Mouse (Mus musculus) forebrain, embryonic 11.5 days (tissue): ENCODE data around the gene Fndc3b. TPM values are rescaled to one million over a fixed set of nuclear protein-coding genes. Genes with fewer than 3 reads are reported as not detected.

Experiments used
- ATAC-seq: fragments of 200-750 bp; cut with Nextera tagmentation; replicated peaks from 2 replicates; pipeline ENCODE4 v1.8.0; 2017; ENCODE audit warnings: moderate TSS enrichment; ENCODE audit not compliant: low FRiP score
- DNase-seq: peaks from one replicate; pipeline ENCODE4 v3.0.0-alpha.2; 2017; ENCODE audit warnings: low spot score
- H3K27ac ChIP-seq: fragments of 300-500 bp; sonication (generic); 2 replicates; pipeline ENCODE4 v1.5.1; 2014; ENCODE audit warnings: low read depth, low read length
- H3K27me3 ChIP-seq: fragments of 300-500 bp; sonication (generic); 2 replicates; pipeline ENCODE4 v1.6.1; 2014; ENCODE audit warnings: mild to moderate bottlenecking, low read length, mixed read lengths; ENCODE audit not compliant: control insufficient read depth, insufficient read depth
- H3K36me3 ChIP-seq: fragments of 300-500 bp; sonication (generic); 2 replicates; pipeline ENCODE4 v1.6.1; 2014; ENCODE audit warnings: mild to moderate bottlenecking, low read length, moderate library complexity, mixed read lengths; ENCODE audit not compliant: control insufficient read depth, insufficient read depth
- H3K4me1 ChIP-seq: fragments of 300-500 bp; sonication (generic); replicated peaks from 2 replicates; pipeline ENCODE4 v1.6.1; 2014; ENCODE audit warnings: low read length, mixed read lengths; ENCODE audit not compliant: control insufficient read depth, insufficient read depth
- H3K4me2 ChIP-seq: fragments of 300-500 bp; sonication (generic); 2 replicates; pipeline ENCODE4 v1.6.1; 2014; ENCODE audit warnings: low read depth, mild to moderate bottlenecking, low read length, moderate library complexity, mixed read lengths; ENCODE audit not compliant: severe bottlenecking
- H3K4me3 ChIP-seq: fragments of 300-500 bp; sonication (generic); 2 replicates; pipeline ENCODE4 v1.5.1; 2014; ENCODE audit warnings: low read depth, low read length
- H3K9ac ChIP-seq: fragments of 300-500 bp; sonication (generic); 2 replicates; pipeline ENCODE4 v1.6.1; 2014; ENCODE audit warnings: low read length
- H3K9me3 ChIP-seq: fragments of 300-500 bp; sonication (generic); 2 replicates; pipeline ENCODE4 v1.6.1; 2016; ENCODE audit warnings: low read length, mixed read lengths; ENCODE audit not compliant: control insufficient read depth
- WGBS: fragments of 180-500 bp; shearing (Covaris S2); extraction: QIAGEN DNeasy Blood & Tissue Kit; methylation state at CpG from one replicate; pipeline ENCODE4 v1.1.7; 2014; 5-methylcytosine and 5-hydroxymethylcytosine counted together
- polyA plus RNA-seq: library from polyadenylated mRNA; unstranded; fragments of >200 nt; fragmentation: Nextera tagmentation; extraction: Ambion mirVana; gene quantifications from 2 replicates; pipeline ENCODE4 v1.2.1, GENCODE M21; 2014

Fndc3b gene
- polyA plus RNA-seq, 1 experiment from 2014 or later = 11.3 TPM

- H3K9me3 ChIP-seq = no peaks in the 10 kb centered on the region
- H3K4me1 ChIP-seq = no peaks in the 10 kb centered on the region
- no peaks in the 10 kb centered on the region for H3K27me3 ChIP-seq
- no peak overlapping the region for H3K27ac ChIP-seq
- no peak overlapping the region for H3K9ac ChIP-seq
- 91% methylated on average over 4 of the region's 4 CpGs for WGBS
- ATAC-seq = no peak
- no peak overlapping the region for H3K4me2 ChIP-seq
- no peaks in the 10 kb centered on the region for H3K36me3 ChIP-seq
- no peak overlapping the region for H3K4me3 ChIP-seq
- no peak for DNase-seq
These were observed 145.8 kb downstream of the Fndc3b start for GRCm38 (mm10) chr3:27565314-27565713.

- no peak overlapping the region for H3K4me3 ChIP-seq
- no peaks in the 10 kb centered on the region for H3K4me1 ChIP-seq
- WGBS = 92% methylated on average over 5 of the region's 5 CpGs
- no peak overlapping the region for H3K27ac ChIP-seq
- no peaks in the 10 kb centered on the region for H3K36me3 ChIP-seq
- no peaks in the 10 kb centered on the region for H3K9me3 ChIP-seq
- no peak for DNase-seq
- H3K9ac ChIP-seq = no peak overlapping the region
- no peaks in the 10 kb centered on the region for H3K27me3 ChIP-seq
- H3K4me2 ChIP-seq = no peak overlapping the region
- ATAC-seq = no peak
These were observed 148.0 kb downstream of the Fndc3b start for GRCm38 (mm10) chr3:27563047-27563624.

GRCm38 (mm10) chr3:27562476-27562875 is 148.6 kb downstream of the Fndc3b start:
- Histone ChIP-seq H3K9ac (no peak overlapping the region), H3K36me3 (no peaks in the 10 kb centered on the region), H3K27ac (no peak overlapping the region), H3K4me3 (no peak overlapping the region), H3K9me3 (no peaks in the 10 kb centered on the region), H3K4me1 (no peaks in the 10 kb centered on the region), H3K4me2 (no peak overlapping the region), H3K27me3 (no peaks in the 10 kb centered on the region)
- 96% methylated on average over 3 of the region's 3 CpGs for WGBS
- DNase-seq (no peak), ATAC-seq (no peak)

- Histone ChIP-seq H3K9me3 (no peaks in the 10 kb centered on the region), H3K4me2 (no peak overlapping the region), H3K27me3 (no peaks in the 10 kb centered on the region), H3K9ac (no peak overlapping the region), H3K4me3 (no peak overlapping the region), H3K27ac (no peak overlapping the region), H3K36me3 (no peaks in the 10 kb centered on the region), H3K4me1 (no peaks in the 10 kb centered on the region)
- DNase-seq = no peak
- ATAC-seq = no peak
- 88% methylated on average over 2 of the region's 2 CpGs for WGBS
These were observed 149.2 kb downstream of the Fndc3b start for GRCm38 (mm10) chr3:27561921-27562320.

GRCm38 (mm10) chr3:27559316-27559715 is 151.8 kb downstream of the Fndc3b start:
- 89% methylated on average over 4 of the region's 4 CpGs for WGBS
- Histone ChIP-seq H3K36me3 (no peaks in the 10 kb centered on the region), H3K9ac (no peak overlapping the region), H3K27me3 (no peaks in the 10 kb centered on the region), H3K27ac (no peak overlapping the region), H3K4me3 (no peak overlapping the region), H3K4me1 (no peaks in the 10 kb centered on the region), H3K4me2 (no peak overlapping the region), H3K9me3 (no peaks in the 10 kb centered on the region)
- ATAC-seq (no peak), DNase-seq (no peak)

- H3K27ac ChIP-seq = no peak overlapping the region
- H3K9me3 ChIP-seq = no peaks in the 10 kb centered on the region
- DNase-seq = no peak
- ATAC-seq = no peak
- 90% methylated on average over 4 of the region's 4 CpGs for WGBS
- H3K9ac ChIP-seq = no peak overlapping the region
- H3K4me3 ChIP-seq = no peak overlapping the region
- H3K36me3 ChIP-seq = no peaks in the 10 kb centered on the region
- no peaks in the 10 kb centered on the region for H3K27me3 ChIP-seq
- no peak overlapping the region for H3K4me2 ChIP-seq
- H3K4me1 ChIP-seq = no peaks in the 10 kb centered on the region
These were observed 153.8 kb downstream of the Fndc3b start for GRCm38 (mm10) chr3:27557100-27558004.

- H3K27me3 ChIP-seq = no peaks in the 10 kb centered on the region
- ATAC-seq = no peak
- H3K4me1 ChIP-seq = no peaks in the 10 kb centered on the region
- no peak overlapping the region for H3K4me3 ChIP-seq
- WGBS = 90% methylated on average over 3 of the region's 3 CpGs
- no peak overlapping the region for H3K27ac ChIP-seq
- no peak overlapping the region for H3K4me2 ChIP-seq
- H3K9me3 ChIP-seq = no peaks in the 10 kb centered on the region
- DNase-seq = no peak
- H3K9ac ChIP-seq = no peak overlapping the region
- H3K36me3 ChIP-seq = no peaks in the 10 kb centered on the region
These were observed 155.6 kb downstream of the Fndc3b start for GRCm38 (mm10) chr3:27555401-27555940.

GRCm38 (mm10) chr3:27554325-27554724 is 156.8 kb downstream of the Fndc3b start:
- no peak overlapping the region for H3K9ac ChIP-seq
- no peak overlapping the region for H3K4me3 ChIP-seq
- no peak overlapping the region for H3K4me2 ChIP-seq
- H3K36me3 ChIP-seq = no peaks in the 10 kb centered on the region
- no peaks in the 10 kb centered on the region for H3K27me3 ChIP-seq
- no peaks in the 10 kb centered on the region for H3K9me3 ChIP-seq
- DNase-seq = no peak
- H3K27ac ChIP-seq = no peak overlapping the region
- ATAC-seq = no peak
- 88% methylated on average over 3 of the region's 3 CpGs for WGBS
- no peaks in the 10 kb centered on the region for H3K4me1 ChIP-seq
